Mouse (Mus musculus) gastrocnemius, postnatal 25 days (tissue): ENCODE results near the gene Zfp217. TPM values are rescaled to one million over a fixed set of nuclear protein-coding genes. Genes with fewer than 3 reads are reported as not detected.

Experiments
- DNase-seq: peaks from one replicate; pipeline ENCODE4 v3.0.0; 2022
- total RNA-seq, 2 experiments: library from RNA; stranded (reverse); gene quantifications; 1 replicate in 1 of 2; 2 replicates in 1 of 2; pipeline ENCODE4 v1.2.3; 2021

Zfp217 gene
- total RNA-seq, 2 experiments from 2014 or later: 7.0 to 7.2 TPM

DNA sequence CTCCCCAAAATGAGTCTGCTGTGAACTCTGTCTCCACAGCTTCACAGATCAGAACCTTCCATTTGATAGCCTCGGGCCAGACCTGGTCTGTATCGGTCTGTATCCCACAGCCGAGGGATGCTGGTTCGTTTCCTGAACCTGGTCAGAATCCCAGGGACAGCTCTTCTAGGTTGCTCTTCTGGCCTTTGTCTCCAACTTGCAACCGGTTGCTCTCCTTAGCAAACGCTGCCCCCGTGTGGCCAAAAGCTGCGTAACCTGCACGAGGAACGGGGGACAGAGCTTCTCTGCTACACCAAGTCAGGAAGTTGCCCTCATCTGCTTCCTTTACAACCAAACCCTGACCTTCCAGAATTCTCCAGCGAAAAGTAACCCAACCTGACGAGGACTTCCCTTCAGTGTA lies 46.8 kb downstream of the Zfp217 start:
- peak; percentile 72 for DNase-seq

DNA sequence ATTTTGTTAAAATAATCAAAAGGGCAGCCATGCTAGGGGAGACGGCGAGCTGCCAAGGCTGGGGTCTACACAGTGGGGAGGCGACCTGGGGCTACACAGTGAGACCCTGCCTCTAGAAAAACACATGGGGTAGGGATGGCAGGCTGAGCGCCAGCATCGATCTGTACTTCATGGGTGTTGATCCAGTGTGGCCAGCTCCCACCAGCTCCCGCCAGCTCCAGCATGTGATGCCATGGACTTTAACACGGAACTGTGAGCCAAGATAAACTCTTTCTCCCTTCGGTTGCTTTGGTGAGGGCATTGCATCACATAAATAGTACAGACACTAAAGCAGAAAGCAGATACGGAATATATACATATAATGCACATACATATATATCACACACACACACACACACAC lies 53.0 kb downstream of the Zfp217 start:
- no peak for DNase-seq

DNA sequence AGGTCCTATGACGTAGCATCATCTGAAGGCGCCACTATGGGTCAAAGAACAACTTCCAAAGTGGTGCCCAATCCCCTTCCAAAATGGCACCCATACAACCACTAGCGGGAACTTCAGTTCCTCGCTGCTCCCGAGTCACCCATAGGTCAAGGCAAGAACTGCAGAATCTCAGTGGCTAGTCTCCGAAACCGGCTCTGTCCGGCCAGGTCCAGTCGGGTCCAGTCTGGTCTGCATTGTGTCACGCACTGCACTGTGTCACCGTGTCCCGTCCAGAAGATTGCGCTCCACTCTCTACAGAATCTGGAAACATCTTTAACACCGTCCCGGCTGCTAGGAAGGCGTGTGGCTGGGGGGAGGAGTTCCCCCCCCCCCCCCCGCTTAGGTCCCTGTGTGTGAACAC lies 53.7 kb downstream of the Zfp217 start:
- DNase-seq: no peak

DNA sequence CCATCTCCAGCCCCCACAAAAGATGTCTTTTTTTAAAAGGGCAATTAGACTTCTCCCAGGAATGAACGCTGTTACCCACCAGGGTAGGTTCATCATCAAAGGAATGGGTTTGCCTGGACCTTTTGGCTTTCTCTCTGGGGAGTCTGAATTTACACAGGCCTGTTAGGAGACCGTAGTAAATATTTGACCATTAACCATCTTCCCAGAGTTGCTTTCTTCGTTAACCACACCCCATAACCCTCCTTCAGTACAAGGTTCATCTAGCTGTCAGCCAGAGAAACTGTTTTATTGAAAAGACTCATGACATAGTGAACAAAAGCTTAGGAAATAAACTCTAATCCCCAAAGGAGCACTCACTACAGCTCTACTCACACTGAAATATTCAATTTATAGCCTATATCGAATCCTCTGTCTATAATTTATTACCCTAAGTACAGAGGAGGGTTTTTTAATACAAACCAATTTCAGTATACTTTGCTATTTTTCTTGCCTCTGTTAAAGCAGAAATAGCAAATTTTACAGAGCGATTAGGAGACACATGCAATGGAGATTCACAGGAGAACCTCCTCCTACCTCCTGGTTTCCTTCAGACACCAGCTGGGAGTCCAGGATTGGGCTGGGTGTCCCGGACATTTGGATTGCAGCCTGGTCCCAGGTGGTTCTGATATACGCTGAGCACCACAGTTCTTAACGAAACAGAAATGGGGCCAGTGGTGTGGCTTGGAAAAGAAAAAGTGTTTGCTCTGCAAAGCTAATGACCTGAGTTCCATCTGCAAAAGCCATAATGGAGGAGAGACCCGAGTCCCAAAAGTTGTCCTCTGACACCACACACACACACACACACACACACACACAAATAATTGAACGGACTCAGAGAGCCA lies 56.1 kb downstream of the Zfp217 start:
- no peak for DNase-seq

DNA sequence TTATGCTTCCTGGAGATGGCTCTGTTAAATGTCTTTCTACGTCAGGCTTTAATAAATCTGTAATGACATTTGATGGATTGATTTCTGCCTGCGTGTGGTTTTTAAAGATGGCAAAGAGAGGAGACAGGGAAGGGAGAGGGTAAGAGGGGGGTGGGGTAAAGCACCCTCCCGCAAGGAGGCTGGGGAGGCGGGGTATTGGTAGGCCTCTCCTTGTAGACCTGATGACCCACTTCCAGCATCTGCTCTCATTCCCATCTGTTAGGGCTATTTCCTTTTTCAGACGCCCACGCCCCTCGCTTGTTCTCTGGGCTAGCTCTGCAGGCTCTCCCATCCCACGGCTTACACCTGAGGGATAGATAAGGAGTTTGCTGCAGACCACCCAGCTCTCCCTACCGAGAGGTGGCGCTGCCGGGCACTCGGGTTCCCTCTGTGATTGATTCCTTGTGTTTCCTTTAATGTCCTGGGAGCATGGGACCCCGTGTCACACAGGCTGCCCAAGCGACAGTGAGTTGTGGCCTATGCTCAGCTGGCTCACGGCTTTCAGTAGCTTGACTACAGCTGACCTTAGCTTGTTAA lies 69.4 kb downstream of the Zfp217 start:
- DNase-seq: no peak

DNA sequence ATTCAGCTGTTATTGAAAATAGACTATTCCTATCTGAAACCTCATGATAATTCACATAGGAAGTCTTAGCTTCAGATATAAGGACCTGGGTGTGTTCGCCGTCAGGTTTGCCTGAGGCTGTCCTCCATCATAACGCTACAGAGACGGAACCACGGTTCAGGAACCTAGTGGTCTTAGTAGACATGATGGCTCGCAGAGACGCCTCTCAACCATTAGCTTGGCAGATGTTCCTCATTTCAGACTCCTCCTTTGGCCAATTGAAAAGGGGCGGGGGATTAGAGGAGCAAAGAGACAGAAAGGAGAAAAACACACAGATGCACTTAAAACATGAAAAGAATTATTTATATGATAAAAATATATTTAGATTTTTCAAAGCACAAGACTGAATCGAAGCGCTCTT lies 69.9 kb downstream of the Zfp217 start:
- no peak for DNase-seq

DNA sequence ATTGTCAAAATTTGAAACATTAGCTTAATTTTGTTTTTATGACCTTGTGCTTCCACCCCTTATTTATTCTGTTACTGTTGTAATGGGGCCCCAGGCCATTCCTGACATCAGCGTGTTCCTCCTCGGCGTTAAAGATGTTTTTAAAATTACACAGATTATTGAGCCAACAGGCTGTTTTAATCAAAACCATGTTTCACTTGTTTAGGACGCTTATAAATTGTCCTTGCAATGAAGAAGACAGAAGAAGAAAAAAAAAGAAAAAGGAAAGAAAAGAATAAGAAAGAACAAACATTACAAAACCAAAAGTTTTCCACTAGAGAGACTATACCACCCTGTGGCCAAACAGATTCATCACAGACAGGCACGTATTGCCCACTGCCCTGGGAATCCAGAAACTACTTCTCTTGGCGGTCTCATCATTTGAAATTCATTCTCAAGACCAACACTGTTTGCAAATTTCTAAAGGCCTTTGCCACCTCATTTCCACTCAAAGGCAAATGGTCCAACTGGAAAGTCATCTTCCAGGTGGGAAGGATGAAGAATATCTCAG lies 70.9 kb downstream of the Zfp217 start:
- DNase-seq: no peak

DNA sequence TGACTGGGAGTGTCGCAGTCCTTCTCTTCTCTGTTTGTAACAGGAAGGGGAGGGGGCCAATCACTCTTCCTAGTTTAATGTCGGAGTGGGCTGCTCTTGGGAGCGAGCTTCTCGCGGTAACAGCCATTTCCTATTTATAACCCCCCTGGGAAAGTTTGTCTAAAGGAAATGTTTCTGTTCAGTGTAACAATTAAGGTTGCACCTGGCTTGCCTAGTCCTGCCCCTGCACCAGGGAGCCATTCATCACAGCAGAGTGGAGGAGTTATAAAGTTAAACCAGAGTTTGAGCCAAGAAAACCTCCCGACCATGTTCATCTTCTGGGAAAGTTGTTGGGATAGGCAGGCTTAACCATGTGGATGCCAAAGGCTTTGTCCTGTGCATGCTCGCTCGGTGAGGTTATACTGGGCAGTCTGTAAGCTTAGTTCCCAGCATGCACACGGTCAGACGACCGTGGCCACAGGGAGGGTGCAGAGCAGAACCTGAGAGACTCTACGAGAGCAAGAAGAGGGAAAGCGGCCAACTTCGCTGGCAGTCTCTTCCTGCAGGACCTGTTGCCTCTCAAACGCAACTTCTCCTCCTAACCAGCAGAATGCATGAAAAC lies 77.2 kb downstream of the Zfp217 start:
- peak; percentile 38 for DNase-seq

DNA sequence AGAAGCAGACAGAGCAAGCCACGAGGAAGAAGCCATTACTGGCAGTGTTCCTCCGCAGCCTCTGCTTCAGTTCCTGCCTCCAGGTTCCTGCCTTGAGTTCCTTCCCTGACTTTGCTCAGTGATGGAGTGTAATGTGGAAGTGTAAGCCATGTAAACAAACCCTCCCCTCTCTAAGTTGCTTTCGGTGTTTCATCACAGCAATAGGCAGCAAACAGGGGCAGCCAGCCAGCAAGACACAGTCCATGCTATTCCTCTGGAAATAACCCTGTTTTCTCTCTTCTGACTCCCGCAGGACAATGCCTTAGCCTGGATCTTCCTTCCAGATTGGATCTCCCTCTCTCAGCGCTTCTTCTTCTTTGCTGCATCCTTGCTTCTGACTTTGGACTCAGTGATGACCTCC lies 77.9 kb downstream of the Zfp217 start:
- DNase-seq: peak; percentile 46

DNA sequence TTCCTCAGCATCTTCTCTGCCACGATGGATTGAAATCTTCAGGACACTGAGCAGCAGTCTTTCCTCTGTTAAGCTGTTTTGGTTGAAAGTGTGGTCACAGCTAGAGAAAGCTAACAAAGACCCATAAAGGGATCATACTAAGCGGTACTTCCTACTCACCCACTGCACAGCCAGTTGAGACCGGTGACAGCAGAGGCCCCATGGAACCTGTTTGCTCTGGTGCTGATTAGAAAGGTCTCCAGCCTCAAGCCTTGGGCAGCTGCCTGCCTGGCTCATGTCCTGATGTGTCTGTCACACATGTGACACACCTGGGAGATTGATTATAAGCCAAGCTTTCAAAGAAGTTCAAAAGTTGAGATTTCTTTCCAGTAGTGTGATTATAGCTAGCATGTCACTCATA lies 85.5 kb downstream of the Zfp217 start:
- no peak for DNase-seq

DNA sequence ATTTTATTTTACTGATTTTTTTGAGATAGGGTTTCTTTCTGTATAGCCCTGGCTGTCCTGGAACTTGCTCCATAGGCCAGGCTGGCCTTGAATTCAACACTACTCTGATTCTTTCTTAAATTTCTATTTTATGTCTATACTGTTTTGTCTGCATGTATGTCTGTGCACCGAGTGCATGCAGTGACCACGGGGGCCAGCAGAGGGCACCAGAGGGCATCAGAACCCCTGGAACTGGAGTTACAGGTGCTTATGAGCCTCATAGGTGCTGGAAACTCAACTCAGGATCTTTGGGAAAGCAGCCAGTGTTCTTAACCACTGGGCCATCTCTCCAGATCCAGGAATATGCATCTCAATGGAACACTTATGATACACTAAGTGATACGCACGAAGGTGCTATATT lies 87.8 kb downstream of the Zfp217 start:
- no peak for DNase-seq

DNA sequence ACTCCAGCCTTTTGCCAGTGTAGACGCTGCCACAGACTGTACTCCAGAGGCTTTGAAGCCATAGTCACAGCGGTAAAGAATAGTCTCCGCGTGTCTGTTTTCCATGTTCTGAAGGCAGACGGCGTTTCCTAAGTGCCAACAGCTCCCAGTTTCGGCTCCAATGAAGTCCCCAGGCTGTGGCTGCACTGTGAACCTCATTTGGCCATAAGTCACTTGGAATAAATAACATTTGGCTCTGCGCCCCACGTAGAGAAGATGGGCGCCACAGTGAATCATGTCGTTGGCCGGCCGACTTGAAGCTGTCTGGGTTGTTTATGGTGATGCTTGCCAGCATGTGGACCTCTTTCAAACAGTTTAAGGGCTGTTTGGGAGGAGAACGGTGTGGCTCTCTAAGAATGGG lies 89.1 kb downstream of the Zfp217 start:
- peak; percentile 44 for DNase-seq
